Mouse (Mus musculus): ENCODE results near the gene Nbdy.

Gene Nbdy

DNA sequence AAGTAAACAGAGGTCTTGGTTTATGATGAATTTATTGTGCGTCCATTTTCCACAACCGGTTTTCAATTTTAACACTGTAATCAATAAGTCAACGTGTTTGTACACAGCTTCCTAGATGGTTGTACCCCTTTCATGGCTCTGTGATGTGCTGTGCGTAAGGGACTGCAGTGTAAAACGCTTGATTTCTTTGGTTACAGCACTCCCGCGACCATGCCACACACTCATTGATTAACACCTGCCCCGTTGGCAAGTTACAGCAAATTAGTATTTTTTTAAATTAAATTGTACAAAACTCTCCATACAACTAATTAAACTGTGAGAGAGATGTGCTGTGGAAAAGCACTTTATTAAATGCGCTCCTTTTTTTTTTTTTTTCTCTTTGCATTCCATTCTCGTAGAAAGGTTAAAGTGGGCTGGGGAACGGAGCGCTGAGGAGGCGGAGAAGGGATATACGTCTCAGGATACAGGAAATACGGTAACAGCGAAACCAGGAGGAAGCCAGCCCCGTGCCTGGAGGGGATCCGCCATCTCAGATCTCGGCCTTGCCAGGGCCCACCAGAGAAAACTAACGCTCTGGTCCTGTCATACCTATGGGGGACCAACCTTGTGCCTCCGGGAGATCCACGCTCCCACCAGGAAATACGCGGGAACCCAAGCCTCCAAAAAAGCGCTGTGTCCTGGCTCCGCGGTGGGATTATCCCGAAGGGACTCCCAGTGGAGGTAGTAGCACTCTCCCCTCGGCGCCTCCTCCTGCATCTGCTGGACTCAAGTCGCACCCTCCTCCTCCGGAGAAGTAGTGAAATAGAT lies at the start of gene Nbdy:
Nbdy (plus strand) TSS at position 481 of the 807 bp plus-strand sequence.
- DNase-seq: peak; percentile 66

- DNase-seq: peak; percentile 41
Observed at GRCm38 (mm10) chrX:153695782-153696395, 27.5 kb upstream of the Nbdy start, which contains the start of gene Kctd12b. Gene Kctd12b, minus strand, starts transcription at chrX:153696391.

- DNase-seq: no peak
Observed at GRCm38 (mm10) chrX:153700463-153700862, 22.9 kb upstream of the Nbdy start.

- peak; percentile 16 for DNase-seq
Observed at GRCm38 (mm10) chrX:153707735-153708134, 15.7 kb upstream of the Nbdy start.

DNA sequence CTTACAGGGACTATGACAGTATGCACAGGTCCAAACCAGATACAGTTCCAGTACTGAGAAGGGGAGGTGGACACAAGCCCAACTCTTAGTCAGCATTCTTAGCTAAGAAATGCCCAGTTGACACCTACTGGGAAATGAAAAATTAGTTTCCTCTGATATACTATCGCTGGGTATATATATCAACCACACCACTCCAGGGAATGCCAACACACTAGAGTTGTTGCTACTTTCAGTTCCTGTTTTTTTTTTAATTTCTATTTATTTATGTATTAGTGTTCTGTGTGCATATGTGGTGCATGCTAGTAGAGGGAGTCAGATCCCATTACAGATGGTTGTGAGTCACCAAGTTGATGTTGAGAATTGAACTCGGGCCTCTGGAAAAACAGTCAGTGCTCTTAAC lies 6.7 kb upstream of the Nbdy start:
- no peak for DNase-seq

GRCm38 (mm10) chrX:153719602-153720001 lies 3.8 kb upstream of the Nbdy start:
- no peak for DNase-seq

- DNase-seq: no peak
Observed at GRCm38 (mm10) chrX:153724400-153724799, 1.0 kb downstream of the Nbdy start.

GRCm38 (mm10) chrX:153735697-153736096 lies 12.3 kb downstream of the Nbdy start:
- peak; percentile 26 for DNase-seq

- no peak for DNase-seq
Observed at GRCm38 (mm10) chrX:153742493-153742892, 19.1 kb downstream of the Nbdy start.

DNA sequence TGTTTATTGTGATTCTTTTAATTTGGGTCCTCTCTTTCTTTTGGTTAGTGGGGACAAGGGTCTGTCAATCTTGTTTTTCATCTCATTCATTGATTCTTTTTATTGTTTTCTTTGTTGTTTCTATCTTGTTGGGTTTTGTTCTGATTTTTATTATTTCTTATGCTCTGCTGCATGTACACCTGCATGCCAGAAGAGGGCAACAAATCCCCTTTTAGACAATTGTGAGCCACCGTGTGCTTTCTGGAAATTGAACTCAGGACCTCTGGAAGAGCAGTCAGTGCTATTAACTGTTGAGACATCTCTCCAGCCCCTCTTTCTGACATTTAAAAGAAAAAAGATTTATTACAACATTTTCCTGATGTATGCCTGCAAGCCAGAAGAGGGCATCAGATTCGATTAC lies 25.8 kb downstream of the Nbdy start:
- no peak for DNase-seq
